Mouse (Mus musculus) myocyte (in vitro differentiated cells): Measurements from ENCODE around the gene Vps13d.

ENCODE experiments used
- CEBPB ChIP-seq: IDR thresholded peaks from 2 replicates; pipeline ENCODE4 v1.6.1; 2011; ENCODE audit warnings: mild to moderate bottlenecking, moderate library complexity; ENCODE audit not compliant: poor library complexity, insufficient read depth, severe bottlenecking
- E2F4 ChIP-seq: IDR thresholded peaks from one replicate; pipeline ENCODE4 v1.6.1; 2011; ENCODE audit warnings: mild to moderate bottlenecking, control low read depth, moderate library complexity; ENCODE audit not compliant: insufficient read depth
- MAX ChIP-seq: IDR thresholded peaks from one replicate; pipeline ENCODE4 v1.6.1; 2011; ENCODE audit warnings: low read depth, mild to moderate bottlenecking, control low read depth
- MYOD1 ChIP-seq, 3 experiments: IDR thresholded peaks; one replicate each; pipeline ENCODE4 v1.6.1; 2011; ENCODE audit warnings: control low read depth in 2 of 3, low read depth in 2 of 3, mild to moderate bottlenecking in 2 of 3, moderate library complexity in 1 of 3; ENCODE audit not compliant: insufficient read length in 2 of 3, control insufficient read depth in 1 of 3
- MYOG ChIP-seq, 3 experiments: IDR thresholded peaks; one replicate each; pipeline ENCODE4 v1.6.1; 2011; ENCODE audit warnings: control low read depth in 2 of 3, low read depth in 2 of 3, mild to moderate bottlenecking in 2 of 3; ENCODE audit not compliant: insufficient read length in 2 of 3, control insufficient read depth in 1 of 3, insufficient read depth in 1 of 3
- POLR2A ChIP-seq: IDR thresholded peaks from one replicate; pipeline ENCODE4 v1.6.1; 2011; ENCODE audit warnings: low read depth, mild to moderate bottlenecking, control low read depth, moderate library complexity; ENCODE audit not compliant: insufficient read length
- POLR2AphosphoS2 ChIP-seq: IDR thresholded peaks from one replicate; pipeline ENCODE4 v1.6.1; 2011; ENCODE audit warnings: low read depth, control low read depth; ENCODE audit not compliant: insufficient read length
- REST ChIP-seq: IDR thresholded peaks from one replicate; pipeline ENCODE4 v1.6.1; 2011; ENCODE audit warnings: mild to moderate bottlenecking, control low read depth, moderate library complexity; ENCODE audit not compliant: insufficient read depth, insufficient read length
- SRF ChIP-seq: IDR thresholded peaks from one replicate; pipeline ENCODE4 v1.6.1; 2011; ENCODE audit warnings: low read depth; ENCODE audit not compliant: control insufficient read depth, insufficient read length
- TCF12 ChIP-seq: IDR thresholded peaks from one replicate; pipeline ENCODE4 v1.6.1; 2011; ENCODE audit warnings: mild to moderate bottlenecking, control low read depth; ENCODE audit not compliant: poor library complexity, insufficient read depth, severe bottlenecking
- TCF3 ChIP-seq: IDR thresholded peaks from one replicate; pipeline ENCODE4 v1.6.1; 2011; ENCODE audit warnings: low read depth, control low read depth; ENCODE audit not compliant: insufficient read length
- USF1 ChIP-seq: IDR thresholded peaks from one replicate; pipeline ENCODE4 v1.6.1; 2011; ENCODE audit warnings: low read depth, mild to moderate bottlenecking, control low read depth, moderate library complexity

- TF ChIP-seq POLR2A (no peak), MYOG (IDR thresholded peaks at IDR 0.05; ENCODE audit: control insufficient read depth in 1 of 3, insufficient read depth in 1 of 3, insufficient read length in 2 of 3, low read depth in 2 of 3) (no peak), USF1 (no peak), MAX (no peak), MYOD1 (IDR thresholded peaks at IDR 0.05; ENCODE audit: control insufficient read depth in 1 of 3, insufficient read length in 2 of 3, low read depth in 2 of 3) (peak in 1 of 3 experiments; percentile 23), POLR2AphosphoS2 (peak; percentile 16), E2F4 (no peak), TCF12 (no peak), CEBPB (no peak), REST (no peak), TCF3 (no peak), SRF (no peak)
Observed at GRCm38 (mm10) chr4:145209076-145209689, 14.4 kb upstream of the Vps13d start.
